Mouse (Mus musculus) embryonic facial prominence, embryonic 15.5 days (tissue): ENCODE measurements at regions not wholly inside any gene's neighbourhood (a gene's known extent, or its start where the extent isn't known, plus 50 kb on each side); places are given as distances from the start of the nearest gene placed in this dataset.

Source experiments
- ATAC-seq: fragments of 200-750 bp; cut with Nextera tagmentation; 2 replicates; pipeline ENCODE4 v1.8.0; 2017; ENCODE audit warnings: low read depth, moderate TSS enrichment; ENCODE audit not compliant: insufficient number of reproducible peaks, low FRiP score, low TSS enrichment
- H3K27ac ChIP-seq: fragments of 300-500 bp; sonication (generic); replicated peaks from 2 replicates; pipeline ENCODE4 v1.5.1; 2015; ENCODE audit warnings: mild to moderate bottlenecking, inconsistent platforms
- H3K27me3 ChIP-seq: fragments of 300-500 bp; sonication (generic); 2 replicates; pipeline ENCODE4 v1.6.1; 2015; ENCODE audit warnings: inconsistent platforms
- H3K36me3 ChIP-seq: fragments of 300-500 bp; sonication (generic); 2 replicates; pipeline ENCODE4 v1.6.1; 2015; ENCODE audit warnings: mild to moderate bottlenecking, inconsistent platforms
- H3K4me1 ChIP-seq: fragments of 300-500 bp; sonication (generic); 2 replicates; pipeline ENCODE4 v1.6.1; 2015; ENCODE audit warnings: inconsistent platforms
- H3K4me2 ChIP-seq: fragments of 300-500 bp; sonication (generic); replicated peaks from 2 replicates; pipeline ENCODE4 v1.6.1; 2015; ENCODE audit warnings: mild to moderate bottlenecking, inconsistent platforms
- H3K4me3 ChIP-seq: fragments of 300-500 bp; sonication (generic); replicated peaks from 2 replicates; pipeline ENCODE4 v1.5.1; 2015; ENCODE audit warnings: mild to moderate bottlenecking, inconsistent platforms
- H3K9ac ChIP-seq: fragments of 300-500 bp; sonication (generic); 2 replicates; pipeline ENCODE4 v1.6.1; 2015; ENCODE audit warnings: inconsistent platforms
- H3K9me3 ChIP-seq: fragments of 300-500 bp; sonication (generic); replicated peaks from 2 replicates; pipeline ENCODE4 v1.6.1; 2016; ENCODE audit warnings: inconsistent platforms
- WGBS: fragments of 180-500 bp; shearing (Covaris S2); methylation state at CpG from one replicate; pipeline ENCODE4 v1.1.7; 2015; 5-methylcytosine and 5-hydroxymethylcytosine counted together

DNA sequence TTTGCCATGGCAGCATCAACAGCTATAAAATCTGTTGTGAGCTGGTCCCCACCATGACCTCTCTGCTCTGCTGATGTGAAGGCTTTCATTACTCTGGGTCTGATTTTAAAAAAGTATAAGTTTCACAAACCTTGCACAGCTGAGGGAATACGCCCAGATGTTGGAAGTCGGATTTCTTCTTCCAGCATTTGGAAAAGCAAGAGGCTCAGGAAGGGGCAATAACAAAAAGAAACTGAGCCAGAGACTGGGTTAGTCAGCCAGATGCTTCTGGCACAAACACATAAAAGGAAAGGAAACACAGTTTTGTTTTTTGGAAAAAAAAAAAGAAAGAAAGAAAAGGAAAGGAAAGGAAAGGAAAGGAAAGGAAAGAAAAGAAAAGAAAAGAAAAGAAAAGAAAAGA, 270.0 kb upstream of the Klf6 start:
- WGBS = 54% methylated on average over 2 of the region's 2 CpGs
- Histone ChIP-seq H3K4me2 (no peak overlapping the region), H3K9me3 (no peaks in the 10 kb centered on the region), H3K4me1 (no peaks in the 10 kb centered on the region), H3K36me3 (no peaks in the 10 kb centered on the region), H3K27me3 (no peaks in the 10 kb centered on the region), H3K9ac (no peak overlapping the region), H3K27ac (no peak overlapping the region), H3K4me3 (no peak overlapping the region)
- no peak for ATAC-seq

DNA sequence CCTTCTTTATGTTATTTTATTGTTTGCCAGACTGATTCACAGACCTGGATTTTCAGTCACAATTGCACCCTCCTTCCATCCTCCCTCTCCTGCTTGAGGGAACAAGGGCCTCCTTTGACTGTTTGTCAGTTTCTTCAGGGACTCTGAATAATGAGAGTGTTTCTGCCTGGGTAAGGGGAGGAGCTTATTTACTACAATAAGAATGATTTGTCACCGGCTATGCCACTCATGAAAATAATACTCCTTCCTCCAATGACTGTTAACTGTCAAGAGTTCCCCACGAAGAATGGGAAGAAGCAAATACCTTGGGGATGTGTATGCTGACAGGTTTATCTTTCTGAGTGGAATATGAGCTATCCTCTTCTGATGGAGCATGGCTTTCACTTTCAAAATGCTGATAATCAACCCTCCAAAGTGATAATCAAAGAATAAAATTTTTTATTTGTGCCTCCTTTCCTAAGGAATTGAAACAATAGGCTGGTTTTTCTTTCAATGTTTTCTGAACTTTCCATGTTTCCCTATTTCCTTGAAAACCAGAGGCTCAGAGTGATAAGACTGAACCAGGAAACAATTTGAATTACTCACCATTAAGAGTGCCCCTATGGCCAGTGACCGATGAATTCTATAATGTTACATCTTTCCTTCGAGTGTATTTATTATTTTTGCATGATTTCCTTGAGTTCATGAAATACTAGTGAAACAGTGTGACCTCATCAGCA, 269.3 kb upstream of the Klf6 start:
- no peak for ATAC-seq
- Histone ChIP-seq H3K36me3 (no peaks in the 10 kb centered on the region), H3K9me3 (no peaks in the 10 kb centered on the region), H3K27ac (no peak overlapping the region), H3K4me2 (no peak overlapping the region), H3K4me1 (no peaks in the 10 kb centered on the region), H3K27me3 (no peaks in the 10 kb centered on the region), H3K4me3 (no peak overlapping the region), H3K9ac (no peak overlapping the region)
- 57% methylated on average over 4 of the region's 4 CpGs for WGBS

DNA sequence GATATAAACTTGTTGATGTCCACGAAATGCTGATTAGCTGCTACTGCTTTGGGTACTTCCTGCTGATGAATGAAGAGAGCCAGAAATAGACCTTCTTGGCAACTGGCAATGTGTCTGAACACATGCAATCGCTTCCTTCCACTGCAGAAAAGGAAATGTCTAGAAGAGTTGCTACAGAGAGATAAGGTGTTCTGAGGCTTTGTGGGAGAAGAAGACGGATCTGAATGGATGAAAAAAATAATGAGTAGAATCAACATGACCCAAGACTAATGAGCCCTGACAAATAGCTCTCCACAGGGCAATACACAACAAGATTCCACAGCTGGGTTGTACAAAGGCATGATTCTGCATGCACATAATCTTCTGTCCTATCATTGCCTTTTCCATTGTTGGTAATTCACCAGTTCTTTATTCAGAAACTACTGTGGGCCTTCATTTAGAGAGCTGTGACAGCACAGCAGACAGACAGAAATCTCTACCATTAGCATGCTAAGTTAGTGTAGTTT, 268.7 kb upstream of the Klf6 start:
- H3K36me3 ChIP-seq = no peaks in the 10 kb centered on the region
- no peak for ATAC-seq
- no peak overlapping the region for H3K27ac ChIP-seq
- H3K4me1 ChIP-seq = no peaks in the 10 kb centered on the region
- no peak overlapping the region for H3K4me2 ChIP-seq
- no peak overlapping the region for H3K9ac ChIP-seq
- H3K9me3 ChIP-seq = no peaks in the 10 kb centered on the region
- H3K27me3 ChIP-seq = no peaks in the 10 kb centered on the region
- no peak overlapping the region for H3K4me3 ChIP-seq
- whole genome bisulfite sequencing = 58% methylated on average over 3 of the region's 3 CpGs

- no peaks in the 10 kb centered on the region for H3K27me3 ChIP-seq
- no peaks in the 10 kb centered on the region for H3K9me3 ChIP-seq
- no peak overlapping the region for H3K4me3 ChIP-seq
- ATAC-seq = no peak
- H3K36me3 ChIP-seq = no peaks in the 10 kb centered on the region
- 72% methylated on average over 1 of the region's 1 CpGs for WGBS
- H3K9ac ChIP-seq = no peak overlapping the region
- no peak overlapping the region for H3K27ac ChIP-seq
- H3K4me2 ChIP-seq = no peak overlapping the region
- 0 out of 2 replicates have a peak, but pooled peaks cover 11% of the 10 kb centered on the region for H3K4me1 ChIP-seq
Observed at GRCm38 (mm10) chr13:5601648-5602047, 259.6 kb upstream of the Klf6 start.

- Histone ChIP-seq H3K4me2 (no peak overlapping the region), H3K9me3 (no peaks in the 10 kb centered on the region), H3K9ac (no peak overlapping the region), H3K4me1 (0 out of 2 replicates have a peak, but pooled peaks cover 11% of the 10 kb centered on the region), H3K4me3 (no peak overlapping the region), H3K27ac (peak overlapping the region; percentile 23; the same call in 1 of the 2 replicates), H3K27me3 (no peaks in the 10 kb centered on the region), H3K36me3 (no peaks in the 10 kb centered on the region)
- ATAC-seq = peak; percentile 67; the same call in 1 of the 2 replicates
- WGBS = 35% methylated on average over 5 of the region's 5 CpGs
Observed at GRCm38 (mm10) chr13:5603905-5604596, 257.2 kb upstream of the Klf6 start.

- no peak for ATAC-seq
- Histone ChIP-seq H3K27me3 (no peaks in the 10 kb centered on the region), H3K36me3 (no peaks in the 10 kb centered on the region), H3K9me3 (no peaks in the 10 kb centered on the region), H3K4me2 (no peak overlapping the region), H3K4me3 (no peak overlapping the region), H3K4me1 (0 out of 2 replicates have a peak, but pooled peaks cover 11% of the 10 kb centered on the region), H3K27ac (no peak overlapping the region), H3K9ac (no peak overlapping the region)
Observed at GRCm38 (mm10) chr13:5605418-5605817, 255.9 kb upstream of the Klf6 start.

DNA sequence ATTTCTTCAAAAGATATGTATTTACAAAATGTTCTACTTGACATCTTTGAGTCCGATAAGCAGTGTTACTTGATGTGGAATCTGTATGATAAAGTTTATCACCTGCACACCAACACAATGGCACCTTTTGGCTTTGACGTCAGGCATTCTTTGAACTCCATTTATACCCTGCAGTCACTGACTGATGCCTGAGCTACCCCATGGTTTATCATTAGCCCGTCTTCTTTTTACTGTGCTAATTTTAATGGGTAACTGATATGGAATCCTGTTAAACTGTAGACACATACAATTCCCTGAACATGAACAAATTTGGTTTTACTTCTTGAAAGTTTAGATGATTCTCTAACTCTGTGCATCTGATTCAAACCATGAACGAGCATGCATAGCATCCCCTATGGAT, 253.8 kb upstream of the Klf6 start:
- no peak overlapping the region for H3K4me3 ChIP-seq
- ATAC-seq = no peak
- H3K9me3 ChIP-seq = no peaks in the 10 kb centered on the region
- no peak overlapping the region for H3K27ac ChIP-seq
- 86% methylated on average over 4 of the region's 4 CpGs for WGBS
- H3K9ac ChIP-seq = no peak overlapping the region
- no peak overlapping the region for H3K4me2 ChIP-seq
- H3K4me1 ChIP-seq = 0 out of 2 replicates have a peak, but pooled peaks cover 11% of the 10 kb centered on the region
- no peaks in the 10 kb centered on the region for H3K36me3 ChIP-seq
- no peaks in the 10 kb centered on the region for H3K27me3 ChIP-seq

DNA sequence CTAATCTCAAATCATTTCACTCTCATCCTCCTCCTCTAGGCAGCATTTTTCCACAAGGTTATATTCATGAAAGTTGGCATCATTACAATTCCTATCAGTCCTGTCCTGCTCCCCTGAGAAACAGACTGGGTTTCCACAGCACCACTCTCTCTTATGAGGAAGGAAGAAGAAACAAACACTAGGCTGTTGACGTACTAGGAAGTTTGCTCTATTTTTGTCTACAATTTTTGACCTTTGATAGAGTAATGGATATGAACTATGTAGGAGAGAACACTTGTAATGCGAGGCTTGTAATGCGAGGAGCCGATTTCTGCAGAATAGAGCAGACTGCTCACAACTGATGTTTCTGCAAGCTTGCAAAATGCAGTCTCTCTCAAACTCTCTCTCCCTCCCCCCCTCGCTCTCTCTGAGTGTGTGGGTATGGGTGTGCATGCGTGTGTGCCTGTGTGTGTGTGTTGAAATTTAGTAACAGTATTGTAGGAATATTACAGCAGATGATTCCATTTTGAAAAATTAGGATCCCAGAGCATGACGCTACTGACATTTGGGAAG, 247.0 kb upstream of the Klf6 start:
- Histone ChIP-seq H3K4me3 (no peak overlapping the region), H3K4me2 (no peak overlapping the region), H3K9me3 (no peaks in the 10 kb centered on the region), H3K27me3 (no peaks in the 10 kb centered on the region), H3K27ac (no peak overlapping the region), H3K4me1 (no peaks in the 10 kb centered on the region), H3K36me3 (no peaks in the 10 kb centered on the region), H3K9ac (no peak overlapping the region)
- 65% methylated on average over 7 of the region's 7 CpGs for WGBS
- ATAC-seq = no peak

- Histone ChIP-seq H3K36me3 (no peaks in the 10 kb centered on the region), H3K4me3 (no peak overlapping the region), H3K9ac (no peak overlapping the region), H3K4me2 (no peak overlapping the region), H3K9me3 (no peaks in the 10 kb centered on the region), H3K4me1 (no peaks in the 10 kb centered on the region), H3K27me3 (no peaks in the 10 kb centered on the region), H3K27ac (no peak overlapping the region)
- no peak for ATAC-seq
- WGBS = 81% methylated on average over 5 of the region's 5 CpGs
Observed at GRCm38 (mm10) chr13:5614833-5615232, 246.4 kb upstream of the Klf6 start.

GRCm38 (mm10) chr13:5615327-5615726, 246.0 kb upstream of the Klf6 start:
- no peak overlapping the region for H3K9ac ChIP-seq
- no peaks in the 10 kb centered on the region for H3K36me3 ChIP-seq
- ATAC-seq = no peak
- no peak overlapping the region for H3K4me3 ChIP-seq
- 67% methylated on average over 3 of the region's 3 CpGs for WGBS
- no peaks in the 10 kb centered on the region for H3K4me1 ChIP-seq
- no peaks in the 10 kb centered on the region for H3K9me3 ChIP-seq
- no peak overlapping the region for H3K4me2 ChIP-seq
- H3K27ac ChIP-seq = no peak overlapping the region
- no peaks in the 10 kb centered on the region for H3K27me3 ChIP-seq

DNA sequence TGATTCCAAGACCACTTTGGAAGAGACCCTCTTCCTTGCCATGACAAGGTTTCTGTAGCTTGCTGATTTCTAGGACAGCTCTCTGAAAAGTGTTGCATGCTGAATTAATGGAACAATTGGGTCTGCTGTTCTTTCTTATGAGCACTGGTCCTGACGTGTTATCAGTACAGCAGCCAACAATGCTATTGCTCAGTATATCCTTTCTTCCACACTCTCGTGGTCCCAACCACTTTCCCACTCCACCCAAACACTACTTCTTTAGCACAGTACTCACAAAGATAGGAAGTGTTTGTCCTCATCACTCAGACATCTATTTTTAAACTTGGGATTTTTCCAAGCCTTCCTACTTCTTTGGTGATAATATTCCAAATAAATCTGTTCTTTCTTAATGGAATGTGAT, 233.2 kb upstream of the Klf6 start:
- no peak for ATAC-seq
- Histone ChIP-seq H3K9ac (no peak overlapping the region), H3K36me3 (no peaks in the 10 kb centered on the region), H3K9me3 (no peaks in the 10 kb centered on the region), H3K4me3 (no peak overlapping the region), H3K4me1 (no peaks in the 10 kb centered on the region), H3K27ac (no peak overlapping the region), H3K4me2 (no peak overlapping the region), H3K27me3 (no peaks in the 10 kb centered on the region)
- WGBS = 59% methylated on average over 2 of the region's 2 CpGs
